In the genomic region with DNA sequence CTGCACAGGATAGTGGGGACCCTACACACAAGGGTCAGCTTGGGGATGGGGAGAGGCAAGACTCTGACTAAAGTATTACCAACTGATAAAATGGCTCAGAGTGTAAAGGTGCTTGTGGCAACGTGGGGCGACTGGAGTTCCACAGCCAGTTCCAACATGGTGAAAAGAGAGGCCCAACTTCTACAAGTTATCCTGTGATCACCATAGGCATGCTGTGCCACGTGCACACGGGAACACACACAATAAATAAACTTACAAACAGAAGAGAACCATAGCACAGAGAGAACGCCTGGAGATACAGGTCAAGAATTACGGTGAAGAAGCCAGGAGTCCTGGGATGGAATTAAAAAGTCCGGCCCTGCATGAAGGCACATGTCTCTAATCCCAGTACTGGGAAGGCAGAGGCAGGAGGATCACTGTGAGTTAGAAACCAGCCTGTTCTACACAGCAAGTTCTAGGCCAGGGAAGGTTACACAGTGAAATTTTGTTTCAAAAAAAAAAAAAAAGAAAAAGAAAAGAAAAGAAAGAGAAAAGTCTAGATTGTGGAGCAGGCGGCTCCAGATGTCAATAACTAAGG, we compare ENCODE assay signal across 8 mouse cellular contexts. TPM values are rescaled to one million over a fixed set of nuclear protein-coding genes. Genes with fewer than 3 reads are reported as not detected.
DNase-seq lines count a peak whose midpoint lies in the region; ATAC-seq and TF ChIP-seq lines count a peak whose summit lies in the region.

No protein-coding gene starts in this region.

- no peaks in the 10 kb centered on the region for H3K27me3 ChIP-seq in heart, embryonic 15.5 days
- peaks cover 8% of the 10 kb centered on the region for H3K27me3 ChIP-seq in G1E (ENCODE audit: insufficient read depth, low read length)
- no peaks in the 10 kb centered on the region for H3K27me3 ChIP-seq in hindbrain, embryonic 11.5 days (ENCODE audit: control insufficient read depth, insufficient read depth, low read length)
- no peaks in the 10 kb centered on the region; the same call in 1 of the 2 replicates for H3K27me3 ChIP-seq in midbrain, embryonic 11.5 days (ENCODE audit: control insufficient read depth, insufficient read depth, low read length)

- H3K9me3 ChIP-seq in heart, embryonic 15.5 days (replicated peaks): no peaks in the 10 kb centered on the region
- H3K9me3 ChIP-seq in G1E (replicated peaks): no peaks in the 10 kb centered on the region
- H3K9me3 ChIP-seq in hindbrain, embryonic 11.5 days (ENCODE audit: control insufficient read depth, low read length): no peaks in the 10 kb centered on the region
- no peaks in the 10 kb centered on the region for H3K9me3 ChIP-seq in midbrain, embryonic 11.5 days (ENCODE audit: control insufficient read depth, low read length)

- peaks cover 9% of the 10 kb centered on the region; the same call in 1 of the 2 replicates for H3K36me3 ChIP-seq in heart, embryonic 15.5 days
- H3K36me3 ChIP-seq in G1E (replicated peaks): peaks cover 47% of the 10 kb centered on the region
- H3K36me3 ChIP-seq in hindbrain, embryonic 11.5 days (ENCODE audit: control insufficient read depth, insufficient read depth, low read length): peaks cover 3% of the 10 kb centered on the region; the same call in 1 of the 2 replicates
- peaks cover 4% of the 10 kb centered on the region; the same call in 1 of the 2 replicates for H3K36me3 ChIP-seq in midbrain, embryonic 11.5 days (ENCODE audit: control insufficient read depth, insufficient read depth, low read length)

- H3K27ac ChIP-seq in heart, embryonic 15.5 days: peak overlapping the region; percentile 82
- peak overlapping the region; percentile 40; the same call in 1 of the 2 replicates for H3K27ac ChIP-seq in hindbrain, embryonic 11.5 days (ENCODE audit: low read depth, low read length)
- no peak overlapping the region for H3K27ac ChIP-seq in midbrain, embryonic 11.5 days (ENCODE audit: low read depth, low read length)

- peak overlapping the region; percentile 72 for H3K4me2 ChIP-seq in heart, embryonic 15.5 days
- H3K4me2 ChIP-seq in hindbrain, embryonic 11.5 days (replicated peaks; ENCODE audit: low read depth, low read length): peak overlapping the region; percentile 85
- H3K4me2 ChIP-seq in midbrain, embryonic 11.5 days: peak overlapping the region; percentile 58

- peak overlapping the region; percentile 88 for H3K4me3 ChIP-seq in heart, embryonic 15.5 days
- peak overlapping the region; percentile 87 for H3K4me3 ChIP-seq in G1E (ENCODE audit: low read depth, low read length)
- peak overlapping the region; percentile 65 for H3K4me3 ChIP-seq in hindbrain, embryonic 11.5 days (ENCODE audit: low read depth, low read length)
- H3K4me3 ChIP-seq in midbrain, embryonic 11.5 days (ENCODE audit: low read depth, low read length): peak overlapping the region; percentile 83

- peaks cover 60% of the 10 kb centered on the region for H3K4me1 ChIP-seq in heart, embryonic 15.5 days (replicated peaks)
- H3K4me1 ChIP-seq in G1E (ENCODE audit: insufficient read depth, low read depth, low read length): peaks cover 58% of the 10 kb centered on the region
- peaks cover 16% of the 10 kb centered on the region for H3K4me1 ChIP-seq in hindbrain, embryonic 11.5 days (replicated peaks; ENCODE audit: control insufficient read depth, insufficient read depth, low read length)
- peaks cover 23% of the 10 kb centered on the region for H3K4me1 ChIP-seq in midbrain, embryonic 11.5 days (ENCODE audit: control insufficient read depth, insufficient read depth, low read length)

- WGBS in heart, embryonic 15.5 days: 6% methylated on average over 8 of the region's 8 CpGs
- 7% methylated on average over 8 of the region's 8 CpGs for WGBS in hindbrain, embryonic 11.5 days
- 14% methylated on average over 8 of the region's 8 CpGs for WGBS in midbrain, embryonic 11.5 days

- peak overlapping the region; percentile 86 for H3K9ac ChIP-seq in heart, embryonic 15.5 days
- peak overlapping the region; percentile 73 for H3K9ac ChIP-seq in hindbrain, embryonic 11.5 days (ENCODE audit: low read depth, low read length)
- H3K9ac ChIP-seq in midbrain, embryonic 11.5 days (ENCODE audit: low read length): peak overlapping the region; percentile 91

- no peak for TF ChIP-seq CTCF in G1E (IDR thresholded peaks at IDR 0.05; ENCODE audit: low read depth, low read length)

- intact Hi-C loops in heart, postnatal 36 days (cut with DNase I): loop anchor here (5.0 kb wide), 1 partner anchor 57 kb away; the partner anchor contains the start of genes Gm38431 and Raver1

- ATAC-seq in heart, embryonic 15.5 days (replicated peaks; ENCODE audit: insufficient number of reproducible peaks, insufficient read depth, low FRiP score, low read depth): no peak
- ATAC-seq in G1E (ENCODE audit: extremely low read depth, insufficient number of reproducible peaks, low FRiP score, poor library complexity, severe bottlenecking): no peak
- no peak for ATAC-seq in hindbrain, embryonic 11.5 days (ENCODE audit: low FRiP score)
- ATAC-seq in midbrain, embryonic 11.5 days (ENCODE audit: low FRiP score): no peak
- no peak for ATAC-seq in monocyte, adult 5-6 weeks (replicated peaks; ENCODE audit: insufficient number of reproducible peaks, low FRiP score, low TSS enrichment, poor library complexity, severe bottlenecking)

- DNase-seq in heart, postnatal 36 days: no peak
- no peak for DNase-seq in G1E (ENCODE audit: low spot score)
- DNase-seq in hindbrain, embryonic 11.5 days (ENCODE audit: low spot score): no peak
- DNase-seq in midbrain, embryonic 11.5 days (ENCODE audit: low spot score, missing footprints): no peak
- DNase-seq in cerebellum, postnatal 25 days: no peak
- DNase-seq in gastrocnemius, postnatal 4 days (ENCODE audit: low spot score in 2 of 2): no peak

RNA-seq across cellular contexts. Expression of gene Cdc37, which starts 0.6 kb away (rescaled TPM):
- polyA plus RNA-seq in heart, embryonic 15.5 days (2015; fragmentation: Nextera tagmentation; extraction: Ambion mirVana): 203 and 229 TPM in 2 replicates
- 100 to 1,000 TPM; 157 to 165 TPM for total RNA-seq in heart, postnatal 36 days (2021)
- total RNA-seq in G1E (2014; fragmentation: Nextera tagmentation) (80.4 and 86.7 TPM in 2 replicates), G1E (2017) (124 and 193 TPM in 2 replicates)
- polyA plus RNA-seq in G1E (2012): 213 and 280 TPM in 2 replicates
- 306 and 307 TPM in 2 replicates for polyA plus RNA-seq in hindbrain, embryonic 11.5 days (2014; fragmentation: Nextera tagmentation; extraction: Ambion mirVana)
- polyA plus RNA-seq in midbrain, embryonic 11.5 days (2014; fragmentation: Nextera tagmentation; extraction: Ambion mirVana): 297 and 318 TPM in 2 replicates
- 100 to 1,000 TPM; 160 to 163 TPM for total RNA-seq in gastrocnemius, postnatal 4 days (2021)
- total RNA-seq in monocyte, adult 5-6 weeks (2017): 174 to 287 TPM (median 193 TPM) in 3 replicates

RNA-seq across cellular contexts. Expression of gene Pde4a, which starts 16.3 kb away (rescaled TPM):
- polyA plus RNA-seq in heart, embryonic 15.5 days (2015; fragmentation: Nextera tagmentation; extraction: Ambion mirVana): 13.0 and 13.5 TPM in 2 replicates
- 10 to 100 TPM; 45.9 to 52.0 TPM for total RNA-seq in heart, postnatal 36 days (2021)
- total RNA-seq in G1E (2014; fragmentation: Nextera tagmentation): 2.5 and 2.9 TPM in 2 replicates
- total RNA-seq in G1E (2017): 1.5 and 1.7 TPM in 2 replicates
- polyA plus RNA-seq in G1E (2012): 1.4 and 1.5 TPM in 2 replicates
- polyA plus RNA-seq in hindbrain, embryonic 11.5 days (2014; fragmentation: Nextera tagmentation; extraction: Ambion mirVana): 5.2 and 5.7 TPM in 2 replicates
- polyA plus RNA-seq in midbrain, embryonic 11.5 days (2014; fragmentation: Nextera tagmentation; extraction: Ambion mirVana): 5.0 and 6.5 TPM in 2 replicates
- total RNA-seq in gastrocnemius, postnatal 4 days (2021): 10 to 100 TPM; 11.6 to 13.8 TPM
- 2.1 to 5.6 TPM (median 2.5 TPM) in 3 replicates for total RNA-seq in monocyte, adult 5-6 weeks (2017)

RNA-seq across cellular contexts. Expression of gene Tyk2, which starts 18.1 kb away (rescaled TPM):
- polyA plus RNA-seq in heart, embryonic 15.5 days (2015; fragmentation: Nextera tagmentation; extraction: Ambion mirVana): 12.2 and 16.6 TPM in 2 replicates
- 1 to 10 TPM; 8.2 to 9.6 TPM for total RNA-seq in heart, postnatal 36 days (2021)
- total RNA-seq in G1E (2014; fragmentation: Nextera tagmentation) (16.1 and 16.6 TPM in 2 replicates), G1E (2017) (17.4 and 19.0 TPM in 2 replicates)
- 17.3 and 19.0 TPM in 2 replicates for polyA plus RNA-seq in G1E (2012)
- 6.9 and 8.0 TPM in 2 replicates for polyA plus RNA-seq in hindbrain, embryonic 11.5 days (2014; fragmentation: Nextera tagmentation; extraction: Ambion mirVana)
- 6.1 and 7.1 TPM in 2 replicates for polyA plus RNA-seq in midbrain, embryonic 11.5 days (2014; fragmentation: Nextera tagmentation; extraction: Ambion mirVana)
- 1 to 10 TPM; 9.3 TPM for total RNA-seq in gastrocnemius, postnatal 4 days (2021)
- total RNA-seq in monocyte, adult 5-6 weeks (2017): 38.4 to 87.0 TPM (median 42.5 TPM) in 3 replicates

RNA-seq across cellular contexts. Expression of gene Raver1, which starts 57.4 kb away (rescaled TPM):
- 33.5 and 53.2 TPM in 2 replicates for polyA plus RNA-seq in heart, embryonic 15.5 days (2015; fragmentation: Nextera tagmentation; extraction: Ambion mirVana)
- total RNA-seq in heart, postnatal 36 days (2021): 10 to 100 TPM; 25.1 to 27.7 TPM
- total RNA-seq in G1E (2014; fragmentation: Nextera tagmentation) (35.1 and 72.2 TPM in 2 replicates), G1E (2017) (18.5 and 19.6 TPM in 2 replicates)
- 0.62 and 0.92 TPM in 2 replicates for polyA plus RNA-seq in G1E (2012)
- polyA plus RNA-seq in hindbrain, embryonic 11.5 days (2014; fragmentation: Nextera tagmentation; extraction: Ambion mirVana): 60.2 and 60.7 TPM in 2 replicates
- 66.0 and 76.1 TPM in 2 replicates for polyA plus RNA-seq in midbrain, embryonic 11.5 days (2014; fragmentation: Nextera tagmentation; extraction: Ambion mirVana)
- 10 to 100 TPM; 33.0 to 37.3 TPM for total RNA-seq in gastrocnemius, postnatal 4 days (2021)
- total RNA-seq in monocyte, adult 5-6 weeks (2017): 8.1 to 18.1 TPM (median 12.9 TPM) in 3 replicates

RNA-seq across cellular contexts. Expression of gene Gm38431, which starts 57.4 kb away (rescaled TPM):
- 1.1 and 2.3 TPM in 2 replicates for polyA plus RNA-seq in heart, embryonic 15.5 days (2015; fragmentation: Nextera tagmentation; extraction: Ambion mirVana)
- 1 to 10 TPM in 1 of 2 experiments, under 1 TPM in 1; 0.51 to 1.9 TPM for total RNA-seq in heart, postnatal 36 days (2021)
- 95.6 and 162 TPM in 2 replicates for total RNA-seq in G1E (2014; fragmentation: Nextera tagmentation)
- total RNA-seq in G1E (2017): 2.1 and 2.8 TPM in 2 replicates
- 382 and 444 TPM in 2 replicates for polyA plus RNA-seq in G1E (2012)
- polyA plus RNA-seq in hindbrain, embryonic 11.5 days (2014; fragmentation: Nextera tagmentation; extraction: Ambion mirVana): 2.0 and 2.3 TPM in 2 replicates
- 2.0 and 2.1 TPM in 2 replicates for polyA plus RNA-seq in midbrain, embryonic 11.5 days (2014; fragmentation: Nextera tagmentation; extraction: Ambion mirVana)
- 1 to 10 TPM; 1.3 to 1.7 TPM for total RNA-seq in gastrocnemius, postnatal 4 days (2021)
- total RNA-seq in monocyte, adult 5-6 weeks (2017): 2.3 to 5.6 TPM in 2 of 3 replicates, not detected in the other
